Mouse (Mus musculus): ENCODE measurements at regions not wholly inside any gene's neighbourhood (a gene's known extent, or its start where the extent isn't known, plus 50 kb on each side); places are given as distances from the start of the nearest gene placed in this dataset.

GRCm38 (mm10) chr6:51785615-51786014, 226.7 kb downstream of the Skap2 start:
- no peak overlapping the region for H3K27ac ChIP-seq (ENCODE audit: low read length)
- H3K4me1 ChIP-seq (ENCODE audit: control insufficient read depth, low read depth, low read length) = no peaks in the 10 kb centered on the region
- WGBS (ENCODE audit: insufficient replicate concordance) = 49% methylated on average over 3 of the region's 3 CpGs
- ATAC-seq (ENCODE audit: low read depth) = no peak
- H3K4me2 ChIP-seq (ENCODE audit: low read depth, low read length) = no peak overlapping the region
- no peaks in the 10 kb centered on the region for H3K27me3 ChIP-seq (ENCODE audit: control insufficient read depth, insufficient read depth, low read depth, low read length)
- no peaks in the 10 kb centered on the region for H3K9me3 ChIP-seq (replicated peaks; ENCODE audit: control insufficient read depth, low read length)
- no peak overlapping the region for H3K9ac ChIP-seq (ENCODE audit: low read depth, low read length)
- H3K4me3 ChIP-seq (ENCODE audit: low read depth, low read length) = no peak overlapping the region
- no peaks in the 10 kb centered on the region for H3K36me3 ChIP-seq (ENCODE audit: control insufficient read depth, insufficient read depth)

- Histone ChIP-seq H3K27me3 (ENCODE audit: control insufficient read depth, insufficient read depth, low read depth, low read length) (no peaks in the 10 kb centered on the region), H3K9me3 (replicated peaks; ENCODE audit: control insufficient read depth, low read length) (no peaks in the 10 kb centered on the region), H3K27ac (ENCODE audit: low read length) (no peak overlapping the region), H3K4me3 (ENCODE audit: low read depth, low read length) (no peak overlapping the region), H3K4me2 (ENCODE audit: low read depth, low read length) (no peak overlapping the region), H3K4me1 (ENCODE audit: control insufficient read depth, low read depth, low read length) (no peaks in the 10 kb centered on the region), H3K9ac (ENCODE audit: low read depth, low read length) (no peak overlapping the region), H3K36me3 (ENCODE audit: control insufficient read depth, insufficient read depth) (no peaks in the 10 kb centered on the region)
- ATAC-seq (ENCODE audit: low read depth) = no peak
- WGBS (ENCODE audit: insufficient replicate concordance) = 49% methylated on average over 3 of the region's 3 CpGs
Observed at GRCm38 (mm10) chr6:51786836-51787235, 225.5 kb downstream of the Skap2 start.

DNA sequence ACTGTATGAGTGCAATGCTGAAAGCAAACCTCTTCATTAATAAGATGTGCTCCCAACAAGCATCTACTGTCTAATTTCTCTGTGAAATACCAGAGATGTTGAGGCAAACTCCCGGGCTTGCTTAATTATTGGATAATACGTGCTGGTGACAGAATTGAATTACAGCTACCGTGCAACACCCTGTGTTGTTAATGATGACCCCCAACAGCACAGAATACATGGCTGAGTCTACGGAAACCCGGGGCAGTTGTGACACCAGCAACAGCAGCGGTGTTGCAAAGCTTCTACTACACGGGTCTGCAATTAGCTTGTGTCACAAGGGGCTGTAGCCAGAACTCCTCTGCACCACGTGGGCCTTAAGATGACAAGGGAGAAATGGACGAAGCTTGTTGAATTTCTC, 224.2 kb downstream of the Skap2 start:
- ATAC-seq (ENCODE audit: low read depth) = no peak
- no peak overlapping the region for H3K9ac ChIP-seq (ENCODE audit: low read depth, low read length)
- H3K4me3 ChIP-seq (ENCODE audit: low read depth, low read length) = no peak overlapping the region

GRCm38 (mm10) chr6:51790293-51790692, 222.1 kb downstream of the Skap2 start:
- ATAC-seq (ENCODE audit: low read depth) = no peak
- WGBS (ENCODE audit: insufficient replicate concordance) = 62% methylated on average over 5 of the region's 5 CpGs

More for the DNA sequence above, 224.2 kb downstream of the Skap2 start:
- Histone ChIP-seq H3K27ac (ENCODE audit: low read length) (no peak overlapping the region), H3K9me3 (replicated peaks; ENCODE audit: control insufficient read depth, low read length) (no peaks in the 10 kb centered on the region), H3K4me1 (ENCODE audit: control insufficient read depth, low read depth, low read length) (no peaks in the 10 kb centered on the region), H3K36me3 (ENCODE audit: control insufficient read depth, insufficient read depth) (no peaks in the 10 kb centered on the region), H3K4me2 (ENCODE audit: low read depth, low read length) (no peak overlapping the region), H3K27me3 (ENCODE audit: control insufficient read depth, insufficient read depth, low read depth, low read length) (no peaks in the 10 kb centered on the region)
- 65% methylated on average over 9 of the region's 9 CpGs for whole genome bisulfite sequencing (ENCODE audit: insufficient replicate concordance)

DNA sequence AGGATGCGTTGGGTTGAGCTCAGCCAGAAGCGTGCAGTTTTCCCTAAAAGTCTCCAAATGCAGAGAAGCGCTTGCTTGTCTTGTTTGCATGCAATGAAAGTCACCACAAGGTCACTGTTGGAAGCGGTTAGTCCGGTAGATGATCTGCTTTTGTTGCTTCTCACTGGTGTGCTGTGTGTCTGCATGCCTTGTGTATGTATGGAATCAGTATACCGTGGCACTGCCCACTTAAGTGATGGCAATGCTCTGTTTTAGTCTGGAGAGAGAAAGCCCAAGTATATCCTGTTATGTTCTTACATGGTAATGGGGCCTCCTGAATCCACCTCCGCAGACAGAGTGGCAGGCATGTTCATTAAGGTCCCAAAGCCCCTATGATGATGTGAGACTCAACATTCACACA, 221.7 kb downstream of the Skap2 start:
- H3K27me3 ChIP-seq (ENCODE audit: control insufficient read depth, insufficient read depth, low read depth, low read length) = no peaks in the 10 kb centered on the region
- no peak overlapping the region for H3K4me3 ChIP-seq (ENCODE audit: low read depth, low read length)
- ATAC-seq (ENCODE audit: low read depth) = no peak
- no peak overlapping the region for H3K27ac ChIP-seq (ENCODE audit: low read length)
- no peaks in the 10 kb centered on the region for H3K4me1 ChIP-seq (ENCODE audit: control insufficient read depth, low read depth, low read length)
- H3K9me3 ChIP-seq (replicated peaks; ENCODE audit: control insufficient read depth, low read length) = no peaks in the 10 kb centered on the region
- 75% methylated on average over 7 of the region's 7 CpGs for WGBS (ENCODE audit: insufficient replicate concordance)
- H3K4me2 ChIP-seq (ENCODE audit: low read depth, low read length) = no peak overlapping the region
- no peaks in the 10 kb centered on the region for H3K36me3 ChIP-seq (ENCODE audit: control insufficient read depth, insufficient read depth)
- no peak overlapping the region for H3K9ac ChIP-seq (ENCODE audit: low read depth, low read length)

More at GRCm38 (mm10) chr6:51790293-51790692, 222.1 kb downstream of the Skap2 start:
- no peaks in the 10 kb centered on the region for H3K9me3 ChIP-seq (replicated peaks; ENCODE audit: control insufficient read depth, low read length)
- no peak overlapping the region for H3K4me3 ChIP-seq (ENCODE audit: low read depth, low read length)
- no peaks in the 10 kb centered on the region for H3K4me1 ChIP-seq (ENCODE audit: control insufficient read depth, low read depth, low read length)
- H3K36me3 ChIP-seq (ENCODE audit: control insufficient read depth, insufficient read depth) = no peaks in the 10 kb centered on the region
- H3K27me3 ChIP-seq (ENCODE audit: control insufficient read depth, insufficient read depth, low read depth, low read length) = no peaks in the 10 kb centered on the region
- H3K27ac ChIP-seq (ENCODE audit: low read length) = no peak overlapping the region
- H3K9ac ChIP-seq (ENCODE audit: low read depth, low read length) = no peak overlapping the region
- no peak overlapping the region for H3K4me2 ChIP-seq (ENCODE audit: low read depth, low read length)

- Histone ChIP-seq H3K9ac (ENCODE audit: low read depth, low read length) (no peak overlapping the region), H3K9me3 (replicated peaks; ENCODE audit: control insufficient read depth, low read length) (no peaks in the 10 kb centered on the region), H3K36me3 (ENCODE audit: control insufficient read depth, insufficient read depth) (no peaks in the 10 kb centered on the region), H3K4me1 (ENCODE audit: control insufficient read depth, low read depth, low read length) (no peaks in the 10 kb centered on the region), H3K4me3 (ENCODE audit: low read depth, low read length) (no peak overlapping the region), H3K27ac (ENCODE audit: low read length) (no peak overlapping the region), H3K27me3 (ENCODE audit: control insufficient read depth, insufficient read depth, low read depth, low read length) (no peaks in the 10 kb centered on the region), H3K4me2 (ENCODE audit: low read depth, low read length) (no peak overlapping the region)
- ATAC-seq (ENCODE audit: low read depth) = no peak
- 46% methylated on average over 4 of the region's 4 CpGs for WGBS (ENCODE audit: insufficient replicate concordance)
Observed at GRCm38 (mm10) chr6:51795300-51795699, 217.0 kb downstream of the Skap2 start.

- Histone ChIP-seq H3K27me3 (ENCODE audit: control insufficient read depth, insufficient read depth, low read depth, low read length) (no peaks in the 10 kb centered on the region), H3K9ac (ENCODE audit: low read depth, low read length) (no peak overlapping the region), H3K36me3 (ENCODE audit: control insufficient read depth, insufficient read depth) (no peaks in the 10 kb centered on the region), H3K27ac (ENCODE audit: low read length) (no peak overlapping the region), H3K4me2 (ENCODE audit: low read depth, low read length) (no peak overlapping the region), H3K4me1 (ENCODE audit: control insufficient read depth, low read depth, low read length) (no peaks in the 10 kb centered on the region), H3K4me3 (ENCODE audit: low read depth, low read length) (no peak overlapping the region), H3K9me3 (replicated peaks; ENCODE audit: control insufficient read depth, low read length) (no peaks in the 10 kb centered on the region)
- no peak for ATAC-seq (ENCODE audit: low read depth)
- 76% methylated on average over 12 of the region's 12 CpGs for WGBS (ENCODE audit: insufficient replicate concordance)
Observed at GRCm38 (mm10) chr6:51798577-51799240, 213.6 kb downstream of the Skap2 start.

DNA sequence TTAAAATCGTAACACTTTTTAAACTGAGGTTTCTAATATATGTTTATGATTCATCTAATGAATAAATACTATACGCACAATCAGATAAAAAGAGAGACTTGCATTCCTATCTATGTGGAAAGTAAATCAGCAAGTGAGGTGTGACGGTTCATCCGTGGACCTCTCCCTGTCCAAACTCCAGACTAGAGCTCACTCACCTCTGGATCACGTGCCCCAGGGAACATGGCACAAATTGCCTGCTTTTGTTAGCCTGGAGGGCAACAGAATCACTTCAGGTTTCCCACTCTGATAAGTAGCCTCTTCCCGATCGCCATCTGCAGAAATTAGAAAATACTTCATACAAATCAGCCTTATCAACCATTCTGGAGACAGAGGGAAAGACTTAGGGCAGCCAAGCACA, 206.7 kb downstream of the Skap2 start:
- H3K9ac ChIP-seq (ENCODE audit: low read depth, low read length) = no peak overlapping the region
- H3K27me3 ChIP-seq (ENCODE audit: control insufficient read depth, insufficient read depth, low read depth, low read length) = no peaks in the 10 kb centered on the region
- 67% methylated on average over 7 of the region's 7 CpGs for WGBS (ENCODE audit: insufficient replicate concordance)
- no peaks in the 10 kb centered on the region for H3K4me1 ChIP-seq (ENCODE audit: control insufficient read depth, low read depth, low read length)
- H3K27ac ChIP-seq (ENCODE audit: low read length) = no peak overlapping the region
- H3K36me3 ChIP-seq (ENCODE audit: control insufficient read depth, insufficient read depth) = no peaks in the 10 kb centered on the region
- no peak overlapping the region for H3K4me3 ChIP-seq (ENCODE audit: low read depth, low read length)
- no peak for ATAC-seq (ENCODE audit: low read depth)
- H3K4me2 ChIP-seq (ENCODE audit: low read depth, low read length) = no peak overlapping the region
- H3K9me3 ChIP-seq (replicated peaks; ENCODE audit: control insufficient read depth, low read length) = no peaks in the 10 kb centered on the region

Data from liver, embryonic 16.5 days (tissue).